Comparison of ENCODE assay signal across 30 mouse cellular contexts in the genomic region with DNA sequence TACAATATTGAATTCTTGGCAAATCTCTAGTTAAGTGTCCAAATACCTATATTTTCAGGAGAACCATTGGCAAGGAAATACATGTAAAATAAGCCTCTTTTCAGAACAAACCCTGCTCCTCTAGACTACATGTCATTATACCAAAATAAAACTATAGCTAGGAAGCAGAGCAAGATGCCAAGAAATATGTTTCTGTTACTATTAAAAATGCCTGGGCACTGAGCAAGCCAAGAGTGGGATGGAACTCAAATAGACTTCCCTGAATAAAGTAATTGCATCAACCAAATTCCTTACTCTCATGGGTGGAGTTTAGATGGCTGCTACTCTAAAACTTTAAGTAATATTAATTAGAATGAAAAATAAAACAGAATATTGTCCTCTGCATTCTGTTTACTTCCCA.
DNase-seq lines count a peak whose midpoint lies in the region; ATAC-seq and TF ChIP-seq lines count a peak whose summit lies in the region.
"Had no signal": no experiment of that assay in that cellular context is flagged by ENCODE, and none has a peak within 500 bp of the region (broad histone marks: within the 10 kb centered on the region; RNA-seq: fewer than 3 reads in every experiment).

No protein-coding gene starts in this region.

- no peak for TF ChIP-seq CTCF in lung, postnatal 0 days (IDR thresholded peaks at IDR 0.05)
- TF ChIP-seq CTCF in embryonic fibroblast, embryonic 13.5 days (IDR thresholded peaks at IDR 0.05; ENCODE audit: borderline replicate concordance, insufficient read depth, low read length), result no peak

- no peak for TF ChIP-seq EP300 in lung, postnatal 0 days (IDR thresholded peaks at IDR 0.05)

- no peaks in the 10 kb centered on the region for H3K36me3 ChIP-seq in lung, postnatal 0 days (ENCODE audit: insufficient read depth, low read length)
- H3K36me3 ChIP-seq in hindbrain, embryonic 13.5 days, result no peaks in the 10 kb centered on the region
- H3K36me3 ChIP-seq: embryonic facial prominence, embryonic 15.5 days; forebrain, embryonic 10.5 days; heart, embryonic 10.5 days; heart, embryonic 13.5 days; hindbrain, embryonic 15.5 days had no signal

- DNase-seq in frontal cortex, postnatal 14 days (ENCODE audit: low spot score in 2 of 2), result no peak
- peak; percentile 61 for DNase-seq in lung, postnatal 0 days (ENCODE audit: low spot score)
- DNase-seq in lung, postnatal 14 days, result no peak
- DNase-seq in NIH3T3 (ENCODE audit: low read depth), result peak; percentile 65
- no peak for DNase-seq in kidney, postnatal 10 days
- DNase-seq: adrenal gland, postnatal 10 days; adrenal gland, postnatal 36 days; cerebellum, adult 11-12 months; cerebellum, adult 8-10 months; cerebellum, postnatal 10 days; cerebellum, postnatal 36 days; embryo, embryonic 11 days; gastrocnemius, postnatal 25 days; heart, adult 18-20 months; heart, postnatal 14 days; heart, postnatal 4 days had no signal

- peak; percentile 79 for ATAC-seq in frontal cortex, adult (ENCODE audit: low TSS enrichment)
- peak; percentile 33; the same call in 1 of the 2 replicates for ATAC-seq in lung, postnatal 0 days
- ATAC-seq in hindbrain, embryonic 13.5 days (ENCODE audit: low FRiP score), result no peak
- ATAC-seq: activated CD4-positive, CD25-positive, alpha-beta regulatory T cell, adult 4 months; CD4-positive, CD25-positive, alpha-beta regulatory T cell, adult 4 months; forebrain, embryonic 13.5 days; forebrain, embryonic 16.5 days; intestine, postnatal 0 days had no signal

- no peak overlapping the region for H3K9ac ChIP-seq in lung, postnatal 0 days (replicated peaks; ENCODE audit: low read depth)
- no peak overlapping the region for H3K9ac ChIP-seq in hindbrain, embryonic 13.5 days
- H3K9ac ChIP-seq: embryonic facial prominence, embryonic 15.5 days; forebrain, embryonic 13.5 days; heart, embryonic 13.5 days; hindbrain, embryonic 15.5 days had no signal

- no peak overlapping the region for H3K4me3 ChIP-seq in lung, postnatal 0 days (ENCODE audit: low read depth, low read length)
- no peak overlapping the region for H3K4me3 ChIP-seq in embryonic fibroblast, embryonic 13.5 days (ENCODE audit: insufficient read depth, low read length)
- H3K4me3 ChIP-seq in hindbrain, embryonic 13.5 days, result no peak overlapping the region
- H3K4me3 ChIP-seq: embryonic facial prominence, embryonic 15.5 days; erythroblast, embryonic 14.5 days; forebrain, embryonic 10.5 days; forebrain, embryonic 13.5 days; heart, embryonic 10.5 days; heart, embryonic 13.5 days; hindbrain, embryonic 15.5 days had no signal

- H3K27me3 ChIP-seq in lung, postnatal 0 days (replicated peaks; ENCODE audit: insufficient read depth, low read length), result no peaks in the 10 kb centered on the region
- H3K27me3 ChIP-seq in hindbrain, embryonic 13.5 days, result no peaks in the 10 kb centered on the region
- H3K27me3 ChIP-seq: embryonic facial prominence, embryonic 15.5 days; forebrain, embryonic 13.5 days; heart, embryonic 13.5 days; hindbrain, embryonic 15.5 days had no signal

- no peaks in the 10 kb centered on the region for H3K9me3 ChIP-seq in lung, postnatal 0 days (ENCODE audit: low read length)
- no peaks in the 10 kb centered on the region; the same call in 1 of the 2 replicates for H3K9me3 ChIP-seq in hindbrain, embryonic 13.5 days
- H3K9me3 ChIP-seq: embryonic facial prominence, embryonic 15.5 days; forebrain, embryonic 10.5 days; forebrain, embryonic 13.5 days; heart, embryonic 10.5 days; heart, embryonic 13.5 days; hindbrain, embryonic 15.5 days had no signal

- no peak overlapping the region for H3K27ac ChIP-seq in lung, postnatal 0 days (ENCODE audit: low read length)
- H3K27ac ChIP-seq in embryonic fibroblast, embryonic 13.5 days (ENCODE audit: insufficient read depth, low read length), result peak overlapping the region; percentile 84
- no peak overlapping the region for H3K27ac ChIP-seq in hindbrain, embryonic 13.5 days
- H3K27ac ChIP-seq: forebrain, embryonic 10.5 days; forebrain, embryonic 13.5 days; heart, embryonic 10.5 days; heart, embryonic 13.5 days; hindbrain, embryonic 15.5 days had no signal

- no peak for TF ChIP-seq POLR2A in embryonic fibroblast, embryonic 13.5 days (IDR thresholded peaks at IDR 0.05; ENCODE audit: low read depth, low read length)

- H3K4me2 ChIP-seq in lung, postnatal 0 days (replicated peaks; ENCODE audit: low read depth, low read length), result no peak overlapping the region
- no peak overlapping the region for H3K4me2 ChIP-seq in hindbrain, embryonic 13.5 days
- H3K4me2 ChIP-seq: embryonic facial prominence, embryonic 15.5 days; forebrain, embryonic 13.5 days; heart, embryonic 13.5 days; hindbrain, embryonic 15.5 days had no signal

- H3K4me1 ChIP-seq in lung, postnatal 0 days (ENCODE audit: insufficient read depth, low read depth, low read length), result no peaks in the 10 kb centered on the region
- 0 out of 2 replicates have a peak, but pooled peaks cover 4% of the 10 kb centered on the region for H3K4me1 ChIP-seq in embryonic fibroblast, embryonic 13.5 days (ENCODE audit: control insufficient read depth, insufficient read depth, low read length)
- H3K4me1 ChIP-seq in hindbrain, embryonic 13.5 days (replicated peaks), result no peaks in the 10 kb centered on the region
- H3K4me1 ChIP-seq: embryonic facial prominence, embryonic 15.5 days; forebrain, embryonic 10.5 days; forebrain, embryonic 13.5 days; heart, embryonic 10.5 days; heart, embryonic 13.5 days; hindbrain, embryonic 15.5 days had no signal

Comparison
In these comparisons a context has a peak if more than half of its experiments do, and no peak if none do; other contexts are left out.
1. DNase-seq: peak in lung, postnatal 0 days (single experiment) and NIH3T3 (single experiment); none in frontal cortex, postnatal 14 days (0 of 2), lung, postnatal 14 days (single experiment) and kidney, postnatal 10 days (single experiment).